Mouse (Mus musculus): ENCODE measurements at regions not wholly inside any gene's neighbourhood (a gene's known extent, or its start where the extent isn't known, plus 50 kb on each side); places are given as distances from the start of the nearest gene placed in this dataset.
A peak's percentile ranks its signal among the peaks of the same experiment; 100 is the strongest.

DNA sequence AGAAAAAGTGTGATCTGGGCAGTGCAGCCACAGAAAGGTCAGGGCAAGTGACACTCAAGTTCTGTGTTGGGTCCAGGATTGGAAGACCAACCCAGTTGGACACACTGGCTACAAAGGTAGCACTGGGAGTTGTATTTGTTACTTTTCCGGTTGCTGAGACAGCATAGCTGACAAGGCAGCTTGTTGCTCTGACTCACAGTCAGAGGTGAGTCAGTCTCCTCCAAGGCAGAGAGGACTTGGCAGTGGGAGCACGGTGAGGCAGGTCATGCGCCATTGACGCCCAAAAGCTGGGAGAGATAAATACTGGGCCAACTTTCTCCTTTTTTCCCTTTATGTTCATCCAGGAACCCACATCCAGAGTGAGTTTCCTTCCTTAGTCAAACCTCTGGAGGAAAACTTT, 88.4 kb downstream of the Zfp706 start:
- no peak for DNase-seq (ENCODE audit: low read depth, low spot score)

DNA sequence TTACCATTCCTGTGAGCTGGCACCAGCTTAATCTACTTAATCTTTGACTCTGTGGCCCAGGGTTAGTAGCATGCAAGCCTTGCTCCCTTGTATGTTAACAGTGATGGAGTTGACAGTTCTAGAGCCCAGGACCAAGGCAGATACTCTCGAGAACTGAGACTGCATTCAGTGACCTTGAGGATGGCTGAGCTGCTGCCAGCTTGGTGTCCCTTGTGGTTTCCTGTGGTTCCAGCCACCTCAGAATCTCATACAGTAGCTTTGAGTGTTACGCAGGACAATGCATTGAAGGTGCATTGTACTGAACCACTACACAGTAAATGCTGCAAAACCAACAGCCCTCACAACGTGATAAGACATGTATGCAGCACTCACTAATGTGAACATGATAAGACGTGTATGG, 90.6 kb downstream of the Zfp706 start:
- no peak for DNase-seq (ENCODE audit: low read depth, low spot score)

DNA sequence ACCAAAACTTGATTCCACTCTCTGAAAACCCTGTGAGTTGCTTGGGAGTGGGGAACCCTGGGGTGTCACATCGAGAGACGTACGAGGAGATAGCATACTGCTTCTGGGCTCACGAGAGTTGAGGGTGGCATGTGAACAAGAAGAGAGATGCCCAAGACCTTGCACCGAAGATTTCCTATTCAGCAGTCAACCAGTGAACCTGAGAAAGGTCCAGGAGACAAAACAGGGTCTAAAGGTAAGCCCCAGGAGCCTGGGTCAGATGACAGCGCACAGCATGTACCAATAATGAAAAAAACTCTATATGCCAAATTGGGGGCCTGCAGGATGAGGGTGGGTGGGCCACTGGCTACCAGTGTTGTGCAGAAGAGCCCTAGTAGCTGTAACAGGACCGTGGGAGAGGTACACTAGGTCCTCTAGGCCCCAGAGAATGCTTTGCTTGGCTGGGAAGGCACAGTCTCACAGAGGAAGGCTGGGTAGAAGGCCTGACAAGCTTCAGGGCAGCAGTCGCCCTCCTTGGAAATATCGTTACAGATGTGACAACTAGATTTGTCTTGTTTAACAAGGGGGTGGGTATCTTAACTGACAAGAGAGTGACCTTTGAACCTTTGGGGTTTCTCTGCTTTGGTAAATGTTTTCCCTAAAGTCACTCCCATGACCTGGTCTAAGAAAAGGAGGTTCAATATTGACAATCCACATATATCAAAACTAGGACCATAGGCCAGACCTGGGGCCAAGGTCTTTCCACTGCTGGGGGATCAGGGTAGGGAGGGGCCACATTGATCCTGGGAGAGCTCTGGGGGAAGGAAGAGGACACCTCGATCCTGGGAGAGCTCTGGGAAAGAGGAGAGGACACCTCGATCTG, 93.1 kb downstream of the Zfp706 start:
- no peak for DNase-seq (ENCODE audit: low read depth, low spot score)

DNA sequence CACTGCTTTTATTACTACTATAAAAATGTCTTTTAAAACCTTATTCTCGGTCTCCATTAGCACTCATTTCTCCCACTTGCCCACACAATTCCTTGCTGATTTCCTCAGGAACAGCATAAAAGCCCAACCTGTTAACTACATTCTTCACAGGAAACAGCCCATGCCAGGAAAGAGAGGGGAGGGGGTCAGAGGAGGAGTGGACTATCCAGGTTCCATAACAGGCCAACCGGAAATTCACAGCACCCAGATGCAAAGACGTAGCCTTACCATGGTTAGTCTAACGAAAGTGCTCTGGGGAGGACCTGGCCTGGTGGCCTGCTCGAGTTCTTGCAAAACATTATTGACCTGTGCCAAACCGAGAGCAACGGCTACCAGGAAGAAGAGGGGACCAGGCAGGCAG, 94.3 kb downstream of the Zfp706 start:
- DNase-seq (ENCODE audit: low read depth, low spot score), result no peak

DNA sequence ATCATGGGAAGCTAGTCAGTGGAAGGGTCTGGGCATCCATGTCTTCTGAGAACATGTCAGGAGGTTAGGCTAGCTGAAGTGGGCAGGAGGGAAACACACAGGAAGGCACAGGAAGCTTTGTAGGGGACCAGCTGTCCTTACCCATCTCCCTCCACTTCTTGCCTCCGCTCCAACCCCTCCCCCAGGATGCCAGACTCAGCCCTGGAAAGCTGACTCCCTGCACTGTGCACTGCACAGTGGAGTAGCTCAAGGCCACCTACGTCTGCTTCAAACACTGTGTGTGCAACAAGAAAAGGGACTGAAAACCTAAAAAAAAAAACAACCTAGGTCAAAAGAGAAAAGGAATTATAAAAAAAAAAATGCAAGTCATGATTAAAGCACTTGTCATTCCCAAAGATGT, 97.3 kb downstream of the Zfp706 start:
- DNase-seq (ENCODE audit: low read depth, low spot score), result no peak

DNA sequence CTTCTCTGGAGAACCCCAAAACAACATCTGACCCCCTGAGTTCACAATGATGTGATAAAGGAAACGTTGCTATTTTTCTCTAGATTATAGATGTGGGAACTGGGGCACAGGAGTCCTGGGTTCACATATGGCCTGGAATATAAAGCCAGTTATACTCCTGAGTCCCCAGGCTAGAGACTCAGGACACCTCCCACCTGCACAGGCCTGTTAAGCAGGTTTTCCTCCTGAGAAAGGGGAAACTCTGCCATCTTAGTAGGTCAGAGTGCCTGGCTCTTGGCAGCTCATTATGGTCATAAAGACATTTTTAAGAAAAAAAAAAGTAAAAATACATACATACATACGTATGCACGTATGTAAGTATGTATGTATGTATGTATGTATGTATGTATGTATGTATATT, 98.1 kb downstream of the Zfp706 start:
- no peak for DNase-seq (ENCODE audit: low read depth, low spot score)

DNA sequence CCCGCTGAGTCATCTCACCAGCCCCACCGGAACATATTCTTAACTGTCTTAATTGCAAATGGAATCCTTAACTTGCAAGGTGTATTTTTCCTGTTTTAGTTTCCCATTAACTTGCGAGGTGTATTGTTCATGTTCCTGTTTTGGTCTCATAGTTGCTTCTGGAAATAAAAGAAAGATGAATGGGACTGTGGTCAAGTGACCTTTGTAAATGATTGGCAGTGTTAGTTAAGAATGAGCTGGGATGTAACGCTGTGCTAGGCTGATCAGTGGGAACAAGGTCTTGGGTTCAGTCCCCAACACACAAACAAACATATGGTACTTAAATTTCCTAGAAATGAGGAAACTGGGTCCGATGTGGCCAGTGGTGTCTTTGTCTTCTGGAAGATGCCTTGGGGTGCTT, 100.8 kb downstream of the Zfp706 start:
- DNase-seq (ENCODE audit: low read depth, low spot score), result no peak

DNA sequence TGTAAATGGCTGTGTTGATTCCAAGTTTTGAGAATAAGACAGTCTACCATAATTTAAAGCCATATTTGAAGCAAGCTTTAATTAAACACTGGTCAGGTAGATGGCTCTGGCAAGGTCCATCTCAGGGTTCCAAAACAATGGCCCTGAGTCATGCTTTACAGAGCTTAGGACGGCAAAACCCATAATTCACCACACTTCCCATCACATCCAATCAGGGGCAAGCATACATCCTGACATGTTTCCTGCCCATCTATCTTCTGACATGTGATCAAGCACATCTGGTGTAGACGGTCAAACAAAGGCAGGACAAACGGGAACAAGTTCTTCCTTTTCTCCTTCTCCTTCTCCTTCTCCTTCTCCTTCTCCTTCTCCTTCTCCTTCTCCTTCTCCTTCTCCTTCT, 101.5 kb downstream of the Zfp706 start:
- no peak for DNase-seq (ENCODE audit: low read depth, low spot score)

DNA sequence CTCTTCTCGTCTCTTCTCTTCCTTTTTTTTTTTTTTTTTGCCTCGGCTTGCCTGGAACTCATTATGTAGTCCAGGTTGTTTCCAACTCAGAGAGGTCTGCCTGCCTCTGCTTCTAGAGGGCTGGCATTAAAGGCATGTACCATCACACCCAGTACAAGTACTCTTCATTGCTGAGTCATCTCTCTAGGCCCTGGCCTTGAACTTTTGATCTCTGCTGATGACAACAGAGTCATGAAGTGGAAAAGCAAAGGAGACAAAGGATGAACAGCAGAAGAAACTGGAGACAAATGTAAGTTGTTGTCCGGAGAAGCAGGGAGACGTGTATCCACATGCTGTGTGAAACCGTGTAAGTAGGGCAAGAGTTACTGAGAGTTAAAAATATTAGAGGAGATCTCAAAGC, 103.7 kb downstream of the Zfp706 start:
- DNase-seq (ENCODE audit: low read depth, low spot score), result no peak

DNA sequence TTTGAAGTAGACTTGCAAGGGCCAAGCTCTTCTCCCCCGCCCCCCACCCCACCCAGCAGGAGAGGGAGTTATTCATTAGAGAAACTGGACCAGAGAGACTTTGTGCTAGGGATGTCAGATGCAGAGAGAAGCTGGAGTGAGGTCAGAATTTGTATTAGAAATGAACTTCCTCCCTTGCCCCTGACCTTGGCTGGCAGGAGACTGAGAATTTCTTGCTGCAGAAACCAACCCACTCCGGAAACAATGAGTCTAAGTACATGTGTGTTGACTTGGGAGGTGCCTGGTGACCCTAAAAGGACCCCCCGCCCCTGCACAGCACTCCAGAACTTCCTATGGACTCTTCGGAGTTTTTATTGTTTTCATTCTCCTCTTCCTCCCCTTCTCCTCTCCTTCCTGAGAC, 104.3 kb downstream of the Zfp706 start:
- DNase-seq (ENCODE audit: low read depth, low spot score), result no peak

DNA sequence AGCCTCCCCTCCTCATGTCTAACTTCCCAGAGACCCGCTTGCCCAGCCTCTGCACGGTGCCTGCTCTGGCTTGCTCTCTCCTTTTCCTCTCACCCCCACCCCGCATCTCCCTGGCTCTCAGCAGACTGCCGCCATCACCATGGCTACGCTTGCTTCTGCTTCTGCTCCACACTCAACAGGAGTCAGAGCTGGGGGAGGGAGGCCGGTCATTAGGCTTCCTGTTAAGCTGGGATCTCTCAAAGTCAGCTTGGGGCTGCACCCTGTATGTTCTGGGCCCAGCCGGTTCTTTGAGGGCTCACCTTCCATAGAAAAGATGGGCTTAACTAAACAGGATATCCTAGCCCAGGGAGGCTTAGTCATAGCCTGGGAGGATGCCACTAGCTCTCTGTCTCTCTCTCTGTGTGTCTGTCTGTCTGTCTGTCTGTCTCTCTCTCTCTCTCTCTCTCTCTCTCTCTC, 105.7 kb downstream of the Zfp706 start:
- DNase-seq (ENCODE audit: low read depth, low spot score), result peak; percentile 67

DNA sequence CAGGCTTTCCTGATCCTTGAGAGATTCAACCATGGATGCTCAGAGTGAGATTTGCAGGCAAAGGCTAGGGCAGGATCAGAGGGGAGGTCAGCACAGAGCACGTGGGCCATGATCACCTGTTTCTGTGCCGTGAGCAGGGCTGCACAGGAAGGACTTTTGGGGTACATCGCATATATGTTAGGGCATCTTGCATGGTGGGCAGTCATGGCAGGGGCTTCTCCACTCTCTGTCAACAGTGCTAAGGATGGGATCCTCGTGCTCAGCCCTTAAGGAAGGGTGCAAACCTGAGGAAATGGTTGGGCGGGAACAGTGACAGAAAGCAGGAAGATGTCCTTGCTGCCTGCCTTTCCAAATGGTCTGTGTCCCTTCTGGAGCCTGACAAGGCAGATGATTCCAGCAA, 106.2 kb downstream of the Zfp706 start:
- DNase-seq (ENCODE audit: low read depth, low spot score), result no peak

DNA sequence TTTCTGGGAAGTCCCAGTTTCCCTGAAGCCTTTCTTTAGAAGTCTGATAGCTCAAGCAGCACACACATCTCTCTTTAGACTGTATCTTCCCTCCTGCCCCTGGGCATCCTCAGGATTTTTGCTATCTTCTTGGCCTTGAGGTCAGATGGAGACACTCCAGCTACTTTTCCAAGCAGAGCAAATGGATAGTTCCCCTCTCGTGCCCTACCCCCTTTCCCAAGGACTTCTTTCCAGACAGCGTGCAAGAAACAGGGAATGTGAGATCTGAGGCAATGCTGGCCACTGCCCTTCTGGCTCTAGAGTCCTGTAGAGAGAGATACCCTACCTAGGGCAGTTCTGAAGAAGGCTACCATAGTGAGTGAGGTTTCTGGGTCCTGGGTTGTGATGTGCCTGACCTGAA, 106.6 kb downstream of the Zfp706 start:
- no peak for DNase-seq (ENCODE audit: low read depth, low spot score)

DNA sequence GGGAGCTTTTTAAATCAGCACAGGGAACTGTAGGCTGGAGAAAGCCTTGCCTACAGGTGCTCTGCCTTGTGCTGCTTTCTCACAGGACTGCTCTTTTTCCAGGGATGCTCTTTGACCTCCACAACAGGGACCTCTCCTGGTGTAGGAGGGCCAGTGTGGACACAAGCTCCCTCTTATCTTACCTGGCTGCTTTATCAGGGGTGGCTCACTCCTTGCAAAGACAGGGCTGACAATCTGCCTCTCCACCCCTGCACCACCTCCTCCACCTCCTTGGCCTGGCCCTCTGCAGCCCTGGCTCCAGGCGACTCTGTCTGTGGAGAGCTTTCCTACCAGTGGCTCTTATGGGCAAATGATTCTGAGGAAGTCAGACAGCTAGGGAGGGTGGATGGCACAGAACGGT, 107.7 kb downstream of the Zfp706 start:
- DNase-seq (ENCODE audit: low read depth, low spot score), result no peak

DNA sequence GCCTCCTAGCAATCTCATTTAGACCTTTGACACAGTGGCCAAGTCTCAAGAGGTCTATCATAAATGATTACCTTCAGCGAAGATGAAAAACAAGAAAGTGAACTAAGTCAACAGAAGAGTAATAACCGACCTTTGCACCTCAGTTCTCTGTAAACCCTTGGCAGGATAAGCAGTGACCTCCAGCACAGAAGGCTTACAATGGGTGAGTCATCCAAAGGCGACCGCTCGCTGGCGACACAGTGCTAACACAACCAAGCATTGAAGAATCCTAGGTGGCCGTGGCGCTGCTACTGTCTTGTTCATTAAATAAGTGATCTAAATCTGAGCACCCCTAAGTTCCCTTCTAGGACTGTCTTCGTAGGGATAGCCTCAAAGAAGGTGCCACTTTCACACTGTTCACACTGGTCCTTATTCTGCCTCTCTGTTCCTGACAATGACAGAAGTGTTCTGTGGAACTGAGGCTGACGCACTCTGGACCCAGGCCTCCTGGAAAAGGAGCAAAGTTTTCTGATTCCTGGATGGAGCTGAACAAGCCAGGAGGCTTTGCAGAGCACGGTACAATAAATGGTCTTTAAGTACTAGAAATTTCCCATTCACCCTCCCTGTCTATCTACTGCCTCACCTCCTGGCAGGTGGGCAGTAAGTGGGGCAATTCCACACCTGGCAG, 108.6 kb downstream of the Zfp706 start:
- DNase-seq (ENCODE audit: low read depth, low spot score), result no peak

DNA sequence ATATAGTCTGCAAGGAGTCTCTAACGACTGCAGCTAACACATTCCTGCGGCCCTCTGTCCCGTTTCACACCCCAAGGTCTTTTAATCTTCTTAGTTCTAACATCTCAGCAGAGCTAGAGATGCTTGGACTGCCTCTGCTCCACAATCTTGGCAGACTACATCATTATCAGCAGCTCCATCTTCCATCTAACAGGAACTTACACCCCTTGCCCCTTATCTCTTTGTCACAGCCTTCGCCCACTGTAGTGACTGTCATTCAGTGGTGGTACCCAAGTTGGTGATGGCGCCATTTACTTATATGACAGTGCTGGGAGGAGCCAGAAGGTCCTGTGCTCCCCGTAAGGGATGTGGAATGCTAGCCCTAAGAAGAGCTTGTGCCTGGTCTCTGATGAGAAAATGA, 109.2 kb downstream of the Zfp706 start:
- DNase-seq (ENCODE audit: low read depth, low spot score), result no peak

DNA sequence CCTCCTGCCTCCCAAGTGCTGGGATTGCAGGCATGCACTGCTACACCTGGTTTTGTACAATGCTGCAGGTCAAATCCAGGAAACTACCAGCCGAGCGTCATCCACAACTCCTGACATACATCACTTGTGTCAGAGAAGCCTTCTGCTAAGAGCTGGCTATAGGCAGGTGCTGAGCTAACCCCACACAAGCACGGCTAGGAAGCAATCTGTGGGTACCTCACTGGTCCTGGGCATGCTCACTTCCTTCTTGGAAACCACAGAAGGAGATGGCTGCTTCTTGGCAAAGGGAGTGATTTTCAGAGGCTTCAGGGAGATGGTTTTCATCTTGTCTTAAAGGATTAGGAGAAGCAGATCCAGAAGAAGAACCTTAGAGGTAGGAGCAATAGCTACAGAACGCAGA, 111.3 kb downstream of the Zfp706 start:
- no peak for DNase-seq (ENCODE audit: low read depth, low spot score)

DNA sequence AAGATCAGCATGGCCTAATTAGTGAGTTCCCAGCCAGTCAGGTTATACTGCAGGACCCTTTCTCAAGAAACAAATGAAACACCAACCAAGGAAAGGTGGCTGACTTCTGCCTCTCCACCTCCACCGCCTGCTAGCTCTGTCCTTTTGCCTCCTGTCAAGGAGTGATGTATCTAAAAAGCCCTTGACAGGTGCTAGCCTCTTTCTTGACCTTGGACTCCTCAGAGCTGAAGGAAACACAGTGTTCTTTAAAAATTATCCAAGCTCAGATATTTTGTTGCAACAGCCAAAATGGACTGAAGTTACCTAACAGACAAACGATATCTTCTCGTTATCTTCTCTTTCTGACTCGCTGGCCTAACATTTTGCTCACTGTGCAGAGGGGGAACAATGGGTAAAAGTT, 112.5 kb downstream of the Zfp706 start:
- no peak for DNase-seq (ENCODE audit: low read depth, low spot score)

DNA sequence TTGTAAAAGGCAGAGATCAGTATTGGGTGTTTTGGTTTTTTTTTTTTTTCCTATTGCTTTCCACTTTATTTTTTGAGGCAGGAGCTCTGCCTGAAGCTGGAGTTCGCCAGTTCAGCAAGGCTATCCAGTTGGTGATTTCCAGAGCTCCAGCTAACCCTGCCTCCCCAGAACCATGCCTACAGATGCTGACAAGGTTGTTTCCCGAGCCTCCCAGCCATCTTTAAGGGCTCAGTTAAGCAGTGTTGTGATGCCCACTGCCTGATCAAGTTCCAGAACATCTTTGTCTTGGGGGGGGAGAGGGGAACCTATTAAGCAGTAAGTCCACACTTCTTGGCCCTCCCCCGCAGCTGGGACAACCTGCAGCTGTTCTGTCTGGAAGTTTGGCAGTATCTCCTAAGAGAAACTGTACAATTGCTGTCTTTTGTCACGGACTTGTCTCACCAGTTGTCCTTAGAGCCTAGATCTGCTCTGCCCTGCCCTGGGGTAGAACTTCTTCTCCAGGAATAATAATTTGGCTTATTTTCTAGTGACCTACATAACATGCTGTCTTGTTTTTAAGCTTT, 114.1 kb downstream of the Zfp706 start:
- no peak for DNase-seq (ENCODE audit: low read depth, low spot score)

DNA sequence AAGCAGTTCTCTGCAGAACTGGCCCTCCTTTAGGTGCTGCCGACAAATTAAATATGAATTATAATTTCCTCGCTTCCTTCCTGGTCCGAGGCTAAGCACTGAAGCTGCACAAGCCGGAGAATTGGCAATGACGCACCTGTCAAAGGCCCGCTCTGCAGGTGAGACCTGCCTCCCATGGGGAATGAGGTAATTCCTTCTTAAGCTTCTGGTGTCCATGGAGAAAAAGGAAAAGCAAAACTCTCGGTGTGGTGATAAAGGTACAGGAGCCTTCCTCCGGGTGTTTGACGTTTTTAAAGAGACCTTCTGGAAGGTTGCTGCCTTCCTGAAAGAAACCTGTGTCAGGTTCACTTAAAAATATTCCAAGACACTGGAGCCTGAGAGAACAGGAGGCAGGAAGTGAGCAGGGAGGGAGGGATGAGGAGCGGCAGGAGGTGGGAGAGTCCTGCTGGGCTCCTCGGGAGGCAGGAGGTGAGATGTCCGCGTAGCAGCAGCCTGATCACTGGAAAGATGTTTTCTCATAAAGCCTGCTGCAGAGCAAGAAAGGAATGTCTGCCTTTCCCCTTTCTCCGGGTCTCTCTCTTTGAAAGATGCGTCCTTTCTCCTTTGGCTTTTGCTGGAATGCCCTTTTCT, 114.9 kb downstream of the Zfp706 start:
- no peak for DNase-seq (ENCODE audit: low read depth, low spot score)

DNA sequence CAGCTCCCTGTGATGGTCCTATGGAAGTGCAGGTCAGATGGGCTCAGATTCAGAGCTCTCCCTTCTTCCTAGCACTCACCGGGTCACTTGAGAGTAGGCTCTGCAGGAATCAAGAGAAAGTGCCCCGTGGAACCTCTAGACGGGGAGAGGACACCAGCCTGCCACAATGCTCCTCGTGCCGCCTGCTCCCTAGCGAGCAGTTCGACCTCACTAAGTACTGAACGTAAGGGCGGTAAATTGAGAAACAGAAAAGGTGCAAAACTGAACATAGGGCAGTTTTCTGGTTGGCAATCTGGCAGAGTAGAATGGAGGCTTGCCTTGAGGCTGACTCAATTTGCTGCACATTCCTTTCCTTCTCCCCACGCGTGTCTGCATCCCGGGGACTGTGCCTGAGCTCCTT, 115.7 kb downstream of the Zfp706 start:
- DNase-seq (ENCODE audit: low read depth, low spot score), result no peak

DNA sequence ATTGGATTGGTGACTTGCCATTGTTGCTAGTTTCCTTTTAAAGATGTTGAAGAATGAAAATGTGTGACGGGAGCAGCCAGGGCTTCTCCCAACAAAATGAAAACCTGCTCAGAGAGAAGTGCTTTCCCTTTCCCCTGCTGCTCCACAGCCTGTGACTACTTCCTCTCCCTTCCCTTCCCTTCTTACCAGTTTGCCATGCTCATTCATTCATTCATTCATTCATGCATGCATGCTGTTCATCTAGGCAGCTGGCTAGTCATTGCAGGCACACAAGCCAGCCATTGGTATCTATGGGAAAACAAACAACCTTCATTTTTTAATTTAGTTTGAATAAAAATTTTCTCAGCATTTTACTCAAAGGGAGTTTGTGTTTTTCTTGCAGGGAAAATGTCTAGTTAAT, 116.3 kb downstream of the Zfp706 start:
- no peak for DNase-seq (ENCODE audit: low read depth, low spot score)

DNA sequence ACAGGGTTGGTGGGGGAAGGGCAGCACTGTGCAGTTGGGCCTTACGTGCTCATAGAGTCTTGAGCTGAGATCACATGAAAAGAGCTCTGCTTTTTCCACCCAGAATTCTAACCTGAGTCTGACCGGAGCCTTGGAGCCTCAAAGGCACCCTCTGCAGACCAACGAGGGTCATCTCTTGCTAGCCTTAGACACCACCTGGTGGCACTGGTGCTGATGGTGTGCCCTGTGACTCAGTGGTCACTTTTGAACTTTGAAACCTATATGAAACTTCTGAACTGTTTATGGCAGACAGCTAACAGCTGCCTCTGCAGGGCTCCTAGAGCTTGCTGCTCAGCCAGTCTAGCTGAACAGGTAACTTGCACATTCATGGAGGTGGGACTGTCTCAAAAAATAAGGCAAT, 118.5 kb downstream of the Zfp706 start:
- DNase-seq (ENCODE audit: low read depth, low spot score), result no peak

Data from telencephalon, adult 2 months (tissue).